Mouse (Mus musculus): ENCODE measurements around the gene Gpr135. TPM values are rescaled to one million over a fixed set of nuclear protein-coding genes. Genes with fewer than 3 reads are reported as not detected.

Gpr135 gene
- polyA plus RNA-seq, 1 experiment from 2014 or later = 0.68 TPM

- no peak for DNase-seq
- Histone ChIP-seq H3K27ac (ENCODE audit: low read depth) (no peak overlapping the region), H3K4me1 (ENCODE audit: insufficient read depth) (no peaks in the 10 kb centered on the region), H3K27me3 (ENCODE audit: insufficient read depth, low read length) (no peaks in the 10 kb centered on the region), H3K36me3 (ENCODE audit: insufficient read depth) (peaks cover 58% of the 10 kb centered on the region), H3K4me2 (no peak overlapping the region), H3K9ac (no peak overlapping the region), H3K9me3 (ENCODE audit: low read depth, low read length) (no peaks in the 10 kb centered on the region), H3K4me3 (ENCODE audit: low read depth, low read length) (no peak overlapping the region)
- 93% methylated on average over 8 of the region's 8 CpGs for WGBS
- TF ChIP-seq CTCF (IDR thresholded peaks at IDR 0.05; ENCODE audit: low read depth) = no peak
- no peak for ATAC-seq (ENCODE audit: insufficient read depth)
Measured at GRCm38 (mm10) chr12:72096966-72097365, 26.0 kb upstream of the Gpr135 start.

DNA sequence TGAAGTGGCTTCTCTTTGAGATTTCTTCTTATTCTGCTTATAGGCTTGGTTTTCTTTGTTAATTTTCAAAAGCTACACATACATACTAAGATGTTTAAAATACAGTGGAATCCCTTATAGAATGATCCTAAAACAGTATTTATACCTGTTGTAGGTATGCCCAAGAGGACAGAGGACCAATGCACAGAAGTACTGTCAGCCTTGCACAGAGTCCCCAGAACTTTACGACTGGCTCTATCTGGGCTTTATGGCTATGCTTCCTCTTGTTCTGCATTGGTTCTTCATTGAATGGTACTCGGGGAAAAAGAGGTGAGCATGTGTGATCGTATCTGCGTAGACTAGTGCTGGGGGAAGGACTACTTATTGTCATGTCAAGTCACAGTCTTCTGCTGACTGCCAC lies 18.9 kb upstream of the Gpr135 start:
- no peak overlapping the region for H3K27ac ChIP-seq (ENCODE audit: low read depth)
- no peaks in the 10 kb centered on the region for H3K9me3 ChIP-seq (ENCODE audit: low read depth, low read length)
- peaks cover 5% of the 10 kb centered on the region for H3K4me1 ChIP-seq (ENCODE audit: insufficient read depth)
- ATAC-seq (ENCODE audit: insufficient read depth) (no peak), DNase-seq (no peak)
- H3K9ac ChIP-seq = no peak overlapping the region
- H3K27me3 ChIP-seq (ENCODE audit: insufficient read depth, low read length) = no peaks in the 10 kb centered on the region
- TF ChIP-seq CTCF (IDR thresholded peaks at IDR 0.05; ENCODE audit: low read depth) = no peak
- peaks cover 46% of the 10 kb centered on the region for H3K36me3 ChIP-seq (ENCODE audit: insufficient read depth)
- 92% methylated on average over 4 of the region's 4 CpGs for WGBS
- no peak overlapping the region for H3K4me3 ChIP-seq (ENCODE audit: low read depth, low read length)
- no peak overlapping the region for H3K4me2 ChIP-seq

GRCm38 (mm10) chr12:72086166-72086825 lies 15.4 kb upstream of the Gpr135 start:
- WGBS = 1% methylated on average over 18 of the region's 18 CpGs
- no peak for ATAC-seq (ENCODE audit: insufficient read depth)
- Histone ChIP-seq H3K27me3 (ENCODE audit: insufficient read depth, low read length) (no peaks in the 10 kb centered on the region), H3K9me3 (ENCODE audit: low read depth, low read length) (no peaks in the 10 kb centered on the region), H3K4me3 (ENCODE audit: low read depth, low read length) (peak overlapping the region; percentile 64), H3K36me3 (ENCODE audit: insufficient read depth) (peaks cover 11% of the 10 kb centered on the region; the same call in 1 of the 2 replicates), H3K27ac (ENCODE audit: low read depth) (peak overlapping the region; percentile 95), H3K4me2 (peak overlapping the region; percentile 75), H3K9ac (peak overlapping the region; percentile 74), H3K4me1 (ENCODE audit: insufficient read depth) (peaks cover 5% of the 10 kb centered on the region)
- no peak for TF ChIP-seq CTCF (IDR thresholded peaks at IDR 0.05; ENCODE audit: low read depth)
- DNase-seq = no peak

DNA sequence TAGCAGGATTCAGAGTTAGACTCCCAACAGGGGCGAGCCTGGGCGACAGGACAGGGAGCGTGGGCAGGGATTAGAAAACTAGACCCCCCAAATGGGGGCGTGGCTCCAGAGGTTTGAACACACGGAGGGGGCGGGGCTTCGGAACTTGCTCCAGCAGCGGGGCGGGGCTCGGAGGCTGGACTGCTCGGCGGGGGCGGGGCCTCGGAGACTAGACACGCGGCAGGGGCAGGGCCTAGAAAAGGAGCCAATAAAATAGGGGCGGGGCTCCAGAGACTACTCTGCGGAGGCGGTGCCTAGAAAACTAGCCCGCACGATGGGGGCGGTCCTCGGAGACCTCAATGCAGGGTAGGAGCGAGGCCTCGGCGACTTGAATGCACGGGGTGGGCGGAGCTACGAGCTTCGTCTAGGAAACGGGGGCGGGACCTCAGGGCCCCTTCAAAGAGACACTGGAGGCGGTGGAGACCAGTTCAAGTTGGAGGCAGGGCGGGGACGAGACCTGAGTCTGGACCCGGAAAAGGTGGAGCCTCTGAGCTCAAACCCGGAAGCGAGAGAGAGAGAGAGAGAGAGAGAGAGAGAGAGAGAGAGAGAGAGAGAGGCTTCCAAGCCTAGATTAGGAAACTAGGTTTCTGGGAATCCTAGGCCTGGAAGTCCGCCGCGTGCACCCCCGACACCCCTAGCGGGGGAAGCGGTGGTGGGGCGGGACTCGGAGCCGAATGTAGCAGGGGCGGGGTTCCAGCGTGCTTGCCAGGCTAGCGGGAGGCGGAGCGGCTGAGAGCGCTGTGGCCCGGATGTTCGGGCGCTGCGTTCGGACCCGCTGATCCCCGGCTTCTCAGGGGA lies 14.6 kb upstream of the Gpr135 start, which contains the start of the genes L3hypdh and Jkamp:
TSS of gene L3hypdh (minus strand) at position 111 of the 837 bp plus-strand sequence.
TSS of gene Jkamp (plus strand) at position 261 of the 837 bp plus-strand sequence.
- Histone ChIP-seq H3K27me3 (ENCODE audit: insufficient read depth, low read length) (no peaks in the 10 kb centered on the region), H3K36me3 (ENCODE audit: insufficient read depth) (peaks cover 5% of the 10 kb centered on the region; the same call in 1 of the 2 replicates), H3K27ac (ENCODE audit: low read depth) (peak within 1 kb of the TSS; percentile 95), H3K4me2 (peak within 1 kb of the TSS; percentile 89), H3K9me3 (ENCODE audit: low read depth, low read length) (no peaks in the 10 kb centered on the region), H3K4me1 (ENCODE audit: insufficient read depth) (peaks cover 5% of the 10 kb centered on the region), H3K4me3 (ENCODE audit: low read depth, low read length) (peak within 1 kb of the TSS; percentile 64), H3K9ac (peak within 1 kb of the TSS; percentile 77)
- peak; percentile 42 for TF ChIP-seq CTCF (IDR thresholded peaks at IDR 0.05; ENCODE audit: low read depth)
- WGBS = under 1% methylated on average over 59 of the region's 60 CpGs
- ATAC-seq (ENCODE audit: insufficient read depth) (peak; percentile 97), DNase-seq (peak; percentile 100)

DNA sequence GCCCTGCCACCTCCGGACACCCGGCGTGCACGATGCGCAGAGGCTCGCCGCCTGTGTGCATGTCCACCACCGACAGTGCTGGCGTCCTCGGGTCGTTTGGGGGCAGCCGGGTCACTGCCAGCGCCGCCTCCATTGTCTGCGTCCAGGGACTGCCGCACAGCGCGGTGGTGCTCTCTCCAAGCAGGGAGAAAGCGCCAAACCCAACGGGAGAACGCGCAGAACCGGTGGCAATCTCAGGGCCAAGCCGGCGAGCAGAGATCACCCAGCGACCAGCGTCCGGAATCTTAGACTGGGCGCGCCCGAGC lies 14.1 kb upstream of the Gpr135 start:
- Histone ChIP-seq H3K9ac (peak overlapping the region; percentile 77), H3K36me3 (ENCODE audit: insufficient read depth) (no peaks in the 10 kb centered on the region), H3K4me3 (ENCODE audit: low read depth, low read length) (peak overlapping the region; percentile 64), H3K4me1 (ENCODE audit: insufficient read depth) (peaks cover 5% of the 10 kb centered on the region), H3K4me2 (peak overlapping the region; percentile 89), H3K27me3 (ENCODE audit: insufficient read depth, low read length) (no peaks in the 10 kb centered on the region), H3K9me3 (ENCODE audit: low read depth, low read length) (no peaks in the 10 kb centered on the region), H3K27ac (ENCODE audit: low read depth) (peak overlapping the region; percentile 88)
- WGBS = 0% methylated on average over 31 of the region's 31 CpGs
- ATAC-seq (ENCODE audit: insufficient read depth) = peak; percentile 48; the same call in 1 of the 2 replicates
- no peak for TF ChIP-seq CTCF (IDR thresholded peaks at IDR 0.05; ENCODE audit: low read depth)
- no peak for DNase-seq

- Histone ChIP-seq H3K9me3 (ENCODE audit: low read depth, low read length) (no peaks in the 10 kb centered on the region), H3K27me3 (ENCODE audit: insufficient read depth, low read length) (no peaks in the 10 kb centered on the region), H3K36me3 (ENCODE audit: insufficient read depth) (no peaks in the 10 kb centered on the region), H3K4me1 (ENCODE audit: insufficient read depth) (peaks cover 5% of the 10 kb centered on the region), H3K9ac (peak overlapping the region; percentile 77), H3K4me3 (ENCODE audit: low read depth, low read length) (peak overlapping the region; percentile 64), H3K27ac (ENCODE audit: low read depth) (peak overlapping the region; percentile 88), H3K4me2 (peak overlapping the region; percentile 89)
- peak; percentile 72 for DNase-seq
- TF ChIP-seq CTCF (IDR thresholded peaks at IDR 0.05; ENCODE audit: low read depth) = no peak
- peak; percentile 14; the same call in 1 of the 2 replicates for ATAC-seq (ENCODE audit: insufficient read depth)
- WGBS = 2% methylated on average over 46 of the region's 46 CpGs
Measured at GRCm38 (mm10) chr12:72084261-72085023, 13.5 kb upstream of the Gpr135 start.

Data from lung, embryonic 14.5 days (tissue).